Mouse (Mus musculus) megakaryocyte, embryonic 14.5 days (primary cell): ENCODE data around the gene Pde4d. TPM values are rescaled to one million over a fixed set of nuclear protein-coding genes. Genes with fewer than 3 reads are reported as not detected.

Experiments used
- H3K27me3 ChIP-seq: replicated peaks from 2 replicates; pipeline ENCODE3; 2012; ENCODE audit warnings: inconsistent platforms
- H3K36me3 ChIP-seq: replicated peaks from 2 replicates; pipeline ENCODE3; 2012; ENCODE audit warnings: low read length, inconsistent platforms, mixed read lengths
- H3K4me1 ChIP-seq: 2 replicates; pipeline ENCODE4 v1.6.1; 2012; ENCODE audit warnings: inconsistent platforms
- H3K4me3 ChIP-seq: replicated peaks from 2 replicates; pipeline ENCODE3; 2012; ENCODE audit warnings: moderate library complexity, mild to moderate bottlenecking, inconsistent platforms
- H3K9me3 ChIP-seq: 2 replicates; pipeline ENCODE4 v1.6.1; 2012; ENCODE audit warnings: inconsistent platforms
- FLI1 ChIP-seq: IDR thresholded peaks from 2 replicates; pipeline ENCODE4 v1.6.1; 2012; ENCODE audit warnings: low read length, inconsistent platforms, mixed read lengths
- GATA1 ChIP-seq: IDR thresholded peaks from 3 replicates; pipeline ENCODE4 v1.6.1; 2012; ENCODE audit warnings: mixed read lengths, low read length, inconsistent platforms, borderline replicate concordance
- polyA plus RNA-seq: library from polyadenylated mRNA; stranded (reverse); fragments of >175 nt; gene quantifications from 2 replicates; pipeline ENCODE4 v1.2.3, GENCODE M21; 2012; ENCODE audit warnings: low replicate concordance; ENCODE audit not compliant: insufficient read depth

Gene Pde4d
- polyA plus RNA-seq, 1 experiment, result 2.8 TPM

DNA sequence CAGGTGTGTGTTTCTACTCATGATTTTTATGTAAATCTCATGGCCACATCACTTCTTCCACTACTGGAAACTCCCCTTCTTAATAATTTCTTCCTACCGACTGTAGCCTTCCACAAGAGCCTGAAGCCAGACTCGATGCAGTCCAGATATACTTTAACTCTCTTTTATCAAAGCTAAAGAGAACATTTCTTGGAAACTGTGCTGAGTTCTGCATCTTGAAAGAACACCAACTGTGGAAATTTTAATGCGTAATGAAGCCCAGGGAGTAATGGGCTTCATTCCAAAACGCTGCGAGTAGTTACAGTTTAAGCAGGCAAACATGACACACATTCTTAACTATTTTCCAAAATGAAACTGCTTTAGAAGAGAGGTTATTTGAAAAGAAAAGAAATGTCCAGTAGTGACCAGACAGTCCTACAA is 92.6 kb downstream of the Pde4d start:
- no peak overlapping the region for H3K4me3 ChIP-seq
- H3K4me1 ChIP-seq, result peaks cover 23% of the 10 kb centered on the region
- no peaks in the 10 kb centered on the region for H3K27me3 ChIP-seq
- H3K9me3 ChIP-seq, result peaks cover 9% of the 10 kb centered on the region; the same call in 1 of the 2 replicates
- TF ChIP-seq FLI1 (no peak), GATA1 (no peak)
- no peaks in the 10 kb centered on the region for H3K36me3 ChIP-seq

GRCm38 (mm10) chr13:108552288-108552687 is 102.5 kb downstream of the Pde4d start:
- no peaks in the 10 kb centered on the region for H3K9me3 ChIP-seq
- no peaks in the 10 kb centered on the region for H3K36me3 ChIP-seq
- H3K27me3 ChIP-seq, result no peaks in the 10 kb centered on the region
- TF ChIP-seq GATA1 (no peak), FLI1 (no peak)
- H3K4me1 ChIP-seq, result peaks cover 4% of the 10 kb centered on the region; the same call in 1 of the 2 replicates
- H3K4me3 ChIP-seq, result no peak overlapping the region

GRCm38 (mm10) chr13:108552995-108553394 is 103.2 kb downstream of the Pde4d start:
- Histone ChIP-seq H3K36me3 (no peaks in the 10 kb centered on the region), H3K4me3 (no peak overlapping the region), H3K9me3 (no peaks in the 10 kb centered on the region), H3K4me1 (peaks cover 4% of the 10 kb centered on the region; the same call in 1 of the 2 replicates), H3K27me3 (no peaks in the 10 kb centered on the region)
- TF ChIP-seq GATA1 (no peak), FLI1 (no peak)

GRCm38 (mm10) chr13:108554901-108555300 is 105.2 kb downstream of the Pde4d start:
- Histone ChIP-seq H3K4me1 (peaks cover 4% of the 10 kb centered on the region; the same call in 1 of the 2 replicates), H3K36me3 (no peaks in the 10 kb centered on the region), H3K9me3 (no peaks in the 10 kb centered on the region), H3K4me3 (no peak overlapping the region), H3K27me3 (no peaks in the 10 kb centered on the region)
- TF ChIP-seq GATA1, result no peak
- no peak for TF ChIP-seq FLI1

GRCm38 (mm10) chr13:108596938-108597337 is 147.2 kb downstream of the Pde4d start:
- TF ChIP-seq GATA1 (no peak), FLI1 (no peak)
- Histone ChIP-seq H3K4me3 (no peak overlapping the region), H3K4me1 (peaks cover 6% of the 10 kb centered on the region; the same call in 1 of the 2 replicates), H3K36me3 (no peaks in the 10 kb centered on the region), H3K9me3 (no peaks in the 10 kb centered on the region), H3K27me3 (peaks cover 10% of the 10 kb centered on the region)

GRCm38 (mm10) chr13:108598673-108599072 is 148.9 kb downstream of the Pde4d start:
- Histone ChIP-seq H3K9me3 (no peaks in the 10 kb centered on the region), H3K27me3 (peaks cover 12% of the 10 kb centered on the region), H3K4me3 (no peak overlapping the region), H3K4me1 (peaks cover 6% of the 10 kb centered on the region; the same call in 1 of the 2 replicates), H3K36me3 (no peaks in the 10 kb centered on the region)
- TF ChIP-seq FLI1 (no peak), GATA1 (no peak)

DNA sequence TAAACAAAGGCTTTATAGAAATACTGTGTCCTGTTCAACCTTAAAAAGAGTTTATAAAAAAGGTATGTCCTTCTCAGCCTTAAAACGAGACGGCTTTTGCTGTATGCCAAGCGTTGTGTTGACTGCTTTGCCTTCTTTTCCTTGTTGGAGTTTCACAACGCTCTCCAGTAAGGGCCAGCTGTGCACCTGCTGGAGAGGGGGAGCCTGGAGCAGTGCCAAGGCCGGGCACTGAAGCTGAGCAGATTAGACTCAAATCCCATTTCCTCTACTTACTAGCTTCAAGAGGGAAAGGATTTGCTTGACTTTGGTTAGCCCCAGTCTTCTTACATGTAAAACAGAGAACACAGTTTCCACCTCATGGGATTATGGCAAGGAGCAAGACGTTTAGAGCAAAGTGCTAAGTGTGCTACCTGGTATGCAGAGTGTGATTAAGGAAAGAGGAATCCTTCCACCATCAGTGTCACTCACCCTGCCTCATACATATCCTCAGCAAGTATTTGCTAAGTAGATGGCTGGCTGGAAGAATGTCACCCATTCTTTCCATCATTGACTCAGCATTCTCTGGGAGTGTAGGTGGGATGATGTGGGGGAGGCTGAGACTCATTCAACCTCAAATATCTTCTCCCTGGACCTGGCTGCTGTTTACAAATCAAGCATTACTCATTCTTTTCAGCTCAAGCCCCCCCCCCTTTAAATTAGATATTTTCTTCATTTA is 149.6 kb downstream of the Pde4d start:
- Histone ChIP-seq H3K9me3 (no peaks in the 10 kb centered on the region), H3K27me3 (peaks cover 9% of the 10 kb centered on the region), H3K36me3 (no peaks in the 10 kb centered on the region), H3K4me1 (peaks cover 6% of the 10 kb centered on the region; the same call in 1 of the 2 replicates), H3K4me3 (no peak overlapping the region)
- no peak for TF ChIP-seq GATA1
- no peak for TF ChIP-seq FLI1

DNA sequence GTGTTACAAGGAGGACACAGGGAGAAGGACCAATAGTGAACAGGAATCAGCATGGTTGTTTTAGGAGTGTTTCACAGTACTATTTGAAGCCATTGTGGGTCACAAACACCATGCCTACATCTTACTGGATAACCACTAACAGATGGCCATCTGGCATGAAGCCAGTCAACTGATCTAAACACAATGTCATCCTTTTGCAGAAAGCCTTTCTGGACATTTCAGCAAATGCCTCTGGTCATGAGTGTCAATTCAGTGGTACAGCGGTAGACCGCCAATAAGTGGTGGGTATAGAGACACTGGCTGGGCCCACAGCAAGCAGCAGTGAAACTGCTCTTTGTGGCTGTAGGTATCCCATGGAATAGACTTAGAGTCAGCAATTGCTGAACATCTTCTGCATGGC is 151.3 kb downstream of the Pde4d start:
- H3K27me3 ChIP-seq, result peaks cover 9% of the 10 kb centered on the region
- TF ChIP-seq FLI1 (no peak), GATA1 (no peak)
- no peak overlapping the region for H3K4me3 ChIP-seq
- no peaks in the 10 kb centered on the region for H3K9me3 ChIP-seq
- H3K4me1 ChIP-seq, result peaks cover 6% of the 10 kb centered on the region; the same call in 1 of the 2 replicates
- no peaks in the 10 kb centered on the region for H3K36me3 ChIP-seq

DNA sequence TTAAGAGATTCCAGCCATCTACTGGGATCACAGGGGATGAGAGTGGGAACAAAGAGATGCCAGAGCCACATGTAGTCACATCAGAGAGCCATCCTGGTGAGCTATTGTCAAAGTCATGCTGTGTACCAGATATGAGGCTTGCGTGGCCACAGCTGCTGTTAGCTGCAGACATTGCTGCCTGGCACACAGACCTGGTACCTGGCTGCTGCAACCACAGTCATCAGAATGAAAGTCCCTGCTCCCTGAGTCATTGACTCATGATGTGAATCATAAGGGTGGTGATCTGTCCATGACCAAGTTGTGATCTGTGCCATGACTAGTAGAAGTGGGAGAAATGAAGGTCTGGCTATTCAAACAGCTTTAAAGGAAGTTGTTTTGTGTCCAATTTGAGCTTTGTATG is 153.8 kb downstream of the Pde4d start:
- H3K4me3 ChIP-seq, result no peak overlapping the region
- no peaks in the 10 kb centered on the region for H3K36me3 ChIP-seq
- peaks cover 9% of the 10 kb centered on the region for H3K27me3 ChIP-seq
- TF ChIP-seq GATA1 (no peak), FLI1 (no peak)
- no peaks in the 10 kb centered on the region for H3K4me1 ChIP-seq
- no peaks in the 10 kb centered on the region for H3K9me3 ChIP-seq

DNA sequence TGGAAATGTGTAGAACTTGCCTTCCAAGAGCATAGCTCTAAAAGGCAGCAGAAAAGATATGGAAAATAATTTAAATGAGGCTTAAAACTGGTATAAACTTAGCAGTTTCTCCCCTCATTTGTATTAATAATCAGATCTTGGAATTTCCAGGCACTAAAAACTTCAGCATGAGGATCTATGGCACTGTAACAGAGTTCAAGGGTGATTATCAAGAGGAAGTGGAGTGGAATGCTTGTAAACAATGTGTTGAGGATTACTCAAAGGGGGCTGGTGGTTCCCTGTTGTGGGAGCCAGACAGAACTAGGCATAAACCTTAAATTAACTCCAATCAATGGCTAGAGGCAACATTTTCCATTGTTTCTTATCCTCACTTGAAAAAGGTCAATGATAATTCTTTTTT is 154.5 kb downstream of the Pde4d start:
- no peak overlapping the region for H3K4me3 ChIP-seq
- no peaks in the 10 kb centered on the region for H3K36me3 ChIP-seq
- H3K4me1 ChIP-seq, result no peaks in the 10 kb centered on the region
- peaks cover 9% of the 10 kb centered on the region for H3K27me3 ChIP-seq
- no peak for TF ChIP-seq FLI1
- TF ChIP-seq GATA1, result no peak
- no peaks in the 10 kb centered on the region for H3K9me3 ChIP-seq

- H3K36me3 ChIP-seq, result no peaks in the 10 kb centered on the region
- TF ChIP-seq FLI1 (no peak), GATA1 (no peak)
- peaks cover 2% of the 10 kb centered on the region for H3K27me3 ChIP-seq
- H3K4me3 ChIP-seq, result no peak overlapping the region
- H3K4me1 ChIP-seq, result no peaks in the 10 kb centered on the region
- peaks cover 9% of the 10 kb centered on the region for H3K9me3 ChIP-seq
Measured at GRCm38 (mm10) chr13:108618207-108618606, 168.5 kb downstream of the Pde4d start.
